Mouse (Mus musculus) CD8-positive naive resting alpha-beta T cell, adult 2 months (primary cell): ENCODE measurements around the gene Dab2ip.

ENCODE experiments used
- DNase-seq, 2 experiments: peaks; one replicate each; pipeline ENCODE4 v3.0.0; 2022; ENCODE audit warnings: low read depth in 2 of 2, low spot score in 2 of 2

The Dab2ip gene

DNA sequence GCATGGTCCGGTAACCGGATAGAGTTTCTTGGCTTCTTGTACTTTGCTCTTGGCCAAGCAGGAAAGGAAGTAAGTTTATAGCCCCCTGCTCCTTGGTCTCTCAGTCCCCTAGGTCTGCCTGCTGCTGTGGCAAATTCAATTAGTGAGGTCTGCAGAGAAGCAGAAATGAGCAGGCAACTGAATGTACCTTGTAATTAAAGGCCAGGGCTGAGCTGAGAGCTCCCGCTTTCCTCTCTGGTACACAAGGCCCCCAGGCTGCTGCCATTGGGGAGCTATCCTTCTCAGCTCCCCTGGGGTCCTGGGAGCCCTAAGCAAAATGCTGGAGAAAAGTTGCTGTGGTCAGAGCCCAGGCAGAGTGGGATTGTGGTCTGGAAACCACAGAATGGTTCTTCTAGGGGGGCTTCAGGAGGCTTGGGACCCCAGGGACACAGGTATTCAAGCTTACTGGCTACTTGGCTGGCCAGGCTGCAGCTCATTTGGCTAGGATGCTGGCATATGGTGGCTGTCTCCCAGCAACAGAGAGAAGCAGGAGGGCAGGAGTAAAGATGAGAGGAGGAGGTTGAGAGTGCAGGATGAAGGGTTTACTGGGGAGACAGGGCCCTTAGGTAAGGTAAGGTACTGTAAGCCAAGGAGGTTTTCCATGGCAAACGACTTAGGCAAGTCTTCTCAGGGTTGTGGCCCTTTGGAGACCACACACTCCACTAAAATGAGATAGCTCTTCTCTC is 922 bp downstream of the Dab2ip start:
- no peak for DNase-seq

- no peak for DNase-seq
These were observed 1.4 kb downstream of the Dab2ip start for GRCm38 (mm10) chr2:35559551-35559835.

- no peak for DNase-seq
These were observed 5.7 kb downstream of the Dab2ip start for GRCm38 (mm10) chr2:35563722-35564121.

- DNase-seq: no peak
These were observed 7.2 kb downstream of the Dab2ip start for GRCm38 (mm10) chr2:35565051-35565836.

DNA sequence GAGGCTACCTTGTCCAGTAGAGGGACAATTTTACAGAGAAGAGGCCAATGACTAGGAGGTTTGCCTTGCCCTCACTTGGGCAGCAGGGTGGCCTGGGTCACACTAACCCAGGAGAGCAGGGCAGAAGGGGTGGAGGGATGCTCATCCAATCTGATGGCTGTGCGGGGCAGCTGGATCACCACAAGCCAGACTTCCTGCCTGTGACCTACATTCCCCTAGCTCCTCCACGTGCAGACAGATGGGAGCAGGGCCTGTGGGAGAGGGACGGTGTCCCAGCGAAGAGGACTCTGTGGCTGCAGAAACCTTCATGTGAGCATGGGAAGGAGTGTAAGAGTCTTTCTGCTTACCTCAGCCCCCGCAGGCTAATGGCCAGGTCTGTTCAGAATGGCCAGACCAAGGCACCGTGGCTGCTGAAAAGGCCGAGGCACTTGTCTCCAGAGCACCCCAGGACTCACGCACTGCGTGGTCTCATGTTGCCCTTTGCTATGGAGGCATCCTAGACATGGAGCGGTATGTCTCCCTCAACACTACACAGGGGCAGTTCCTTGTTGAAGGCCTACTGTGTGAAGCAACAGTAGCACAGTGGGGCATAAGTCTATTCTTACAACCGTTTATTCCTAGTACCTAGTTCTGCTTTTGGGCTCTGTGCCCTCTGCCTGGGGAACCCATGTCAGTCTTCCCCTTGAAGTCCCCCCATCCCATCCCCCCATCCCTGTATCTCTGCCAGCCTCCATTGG is 9.1 kb downstream of the Dab2ip start:
- DNase-seq: no peak

DNA sequence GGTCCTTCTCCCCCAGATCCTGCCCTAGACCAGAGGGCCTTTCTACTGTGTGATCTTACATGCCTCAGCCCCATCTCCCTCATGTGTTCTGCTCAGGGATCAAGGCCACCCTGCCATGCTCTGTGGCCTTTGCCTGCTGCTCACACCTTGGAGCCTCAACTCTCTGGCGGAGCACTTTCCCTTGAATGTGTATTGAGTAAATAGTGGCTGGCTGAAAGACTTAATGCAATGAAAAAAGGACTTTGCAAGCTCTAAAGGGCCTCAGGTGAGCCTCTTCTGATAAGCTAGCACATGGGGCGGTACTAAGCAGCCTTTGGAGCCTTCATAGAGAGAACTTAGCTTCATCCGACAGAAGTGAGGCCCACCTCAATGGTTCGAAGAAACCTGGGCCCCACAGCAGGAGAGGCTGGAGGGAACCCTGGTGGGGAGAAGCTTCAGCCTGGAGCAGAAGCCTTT is 9.7 kb downstream of the Dab2ip start:
- DNase-seq: no peak

DNA sequence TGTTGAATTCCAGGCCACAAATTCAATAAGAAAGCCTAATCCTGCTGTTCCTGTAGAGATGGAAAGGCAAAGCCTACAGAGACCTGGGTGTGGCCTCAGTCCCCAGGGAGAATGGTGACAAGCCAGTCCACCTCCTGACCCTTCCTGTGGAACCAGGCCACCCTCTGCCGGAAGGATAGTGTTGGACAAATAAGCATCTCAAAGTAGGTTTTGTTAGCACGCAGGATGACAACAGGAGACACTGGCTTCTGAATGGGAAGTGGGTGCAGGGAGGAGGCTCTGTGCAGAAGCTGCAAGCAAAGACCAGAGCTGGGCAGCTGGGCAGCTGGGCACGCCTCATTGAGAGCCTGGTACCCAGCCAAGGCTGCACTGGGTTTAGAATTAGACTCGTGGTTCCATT is 12.7 kb downstream of the Dab2ip start:
- DNase-seq: no peak

DNA sequence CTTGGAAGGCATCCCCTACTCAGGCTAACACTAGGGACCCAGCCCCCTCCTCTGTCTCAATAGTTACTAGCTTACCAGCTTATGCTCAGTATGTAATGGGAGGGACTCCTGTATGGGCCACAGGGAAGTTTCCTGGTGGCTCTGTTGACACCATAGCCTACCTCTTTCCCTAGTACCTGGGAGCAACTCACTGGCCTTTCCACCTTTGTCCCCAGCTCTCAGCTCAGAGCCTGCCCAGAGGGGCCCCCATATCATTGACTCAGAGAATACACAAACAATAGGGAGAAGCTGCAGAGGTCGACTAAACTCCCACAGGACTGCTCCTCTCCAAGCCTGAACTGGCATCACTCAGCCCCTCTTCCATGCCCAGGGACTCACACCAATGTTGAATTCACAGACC is 16.6 kb downstream of the Dab2ip start:
- DNase-seq: no peak

DNA sequence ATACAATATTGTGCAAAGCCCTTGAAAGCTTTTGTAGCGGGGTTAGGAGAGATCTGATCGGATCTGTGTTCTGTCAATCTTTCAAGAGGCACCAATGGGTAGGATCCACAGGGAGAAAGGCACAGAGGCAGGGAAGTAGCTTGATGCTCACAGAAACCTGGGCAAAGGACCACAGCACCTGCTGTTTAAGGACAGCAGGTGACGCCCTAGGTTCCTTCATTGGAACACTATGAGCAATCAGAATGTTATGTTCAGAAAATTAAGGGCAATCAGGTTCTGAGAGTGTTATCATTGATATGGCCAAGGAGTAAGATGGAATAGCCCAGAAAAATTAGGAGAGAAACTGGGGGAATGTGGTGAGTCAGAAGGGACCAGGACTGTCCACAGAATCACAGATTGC is 18.6 kb downstream of the Dab2ip start:
- no peak for DNase-seq

GRCm38 (mm10) chr2:35580111-35580510 is 22.0 kb downstream of the Dab2ip start:
- DNase-seq: no peak

GRCm38 (mm10) chr2:35581501-35582340 is 23.7 kb downstream of the Dab2ip start:
- DNase-seq: no peak

- no peak for DNase-seq
These were observed 24.4 kb downstream of the Dab2ip start for GRCm38 (mm10) chr2:35582341-35582941.

GRCm38 (mm10) chr2:35583406-35583805 is 25.3 kb downstream of the Dab2ip start:
- no peak for DNase-seq

DNA sequence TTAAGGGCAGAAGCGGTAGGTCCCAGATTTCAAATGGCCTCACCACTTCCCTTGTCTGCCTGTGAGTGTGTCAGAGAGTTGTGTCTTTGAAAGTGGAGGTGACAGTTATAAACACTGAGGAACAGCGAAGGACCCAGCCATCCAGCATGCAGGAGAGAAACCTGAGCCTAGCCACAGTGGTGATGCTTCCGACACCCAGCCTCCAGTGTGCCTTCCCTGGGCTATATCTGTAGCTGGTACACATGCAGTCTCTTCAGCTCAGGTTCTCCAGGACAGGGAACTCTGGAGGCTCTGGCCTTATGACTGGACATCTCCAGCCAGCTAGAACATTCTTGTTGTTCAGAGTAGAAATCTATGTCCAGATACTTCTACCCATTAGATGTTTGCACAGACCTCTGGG is 25.9 kb downstream of the Dab2ip start:
- no peak for DNase-seq

DNA sequence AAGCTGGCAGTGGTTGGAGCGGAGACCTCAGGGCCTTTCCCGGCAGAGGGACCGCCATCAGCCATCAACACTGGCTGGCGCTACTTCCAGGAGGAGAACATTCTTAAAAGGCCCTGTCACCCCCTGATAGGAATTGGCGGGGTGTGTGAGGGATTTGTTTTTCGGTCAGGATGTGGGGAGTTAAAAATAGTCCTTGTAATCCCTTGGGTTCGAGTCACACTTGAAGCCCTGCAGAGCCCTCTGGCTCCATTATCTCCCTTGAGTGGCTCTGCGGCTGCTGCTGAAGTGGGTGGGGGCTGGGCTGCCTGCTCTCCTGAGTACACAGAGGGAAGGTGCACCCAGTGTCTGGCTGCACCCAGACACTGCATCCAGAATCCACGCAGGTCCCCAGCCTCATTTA is 30.3 kb downstream of the Dab2ip start:
- no peak for DNase-seq

- no peak for DNase-seq
These were observed 31.3 kb downstream of the Dab2ip start for GRCm38 (mm10) chr2:35589385-35589784.

GRCm38 (mm10) chr2:35589800-35590199 is 31.7 kb downstream of the Dab2ip start:
- no peak for DNase-seq

DNA sequence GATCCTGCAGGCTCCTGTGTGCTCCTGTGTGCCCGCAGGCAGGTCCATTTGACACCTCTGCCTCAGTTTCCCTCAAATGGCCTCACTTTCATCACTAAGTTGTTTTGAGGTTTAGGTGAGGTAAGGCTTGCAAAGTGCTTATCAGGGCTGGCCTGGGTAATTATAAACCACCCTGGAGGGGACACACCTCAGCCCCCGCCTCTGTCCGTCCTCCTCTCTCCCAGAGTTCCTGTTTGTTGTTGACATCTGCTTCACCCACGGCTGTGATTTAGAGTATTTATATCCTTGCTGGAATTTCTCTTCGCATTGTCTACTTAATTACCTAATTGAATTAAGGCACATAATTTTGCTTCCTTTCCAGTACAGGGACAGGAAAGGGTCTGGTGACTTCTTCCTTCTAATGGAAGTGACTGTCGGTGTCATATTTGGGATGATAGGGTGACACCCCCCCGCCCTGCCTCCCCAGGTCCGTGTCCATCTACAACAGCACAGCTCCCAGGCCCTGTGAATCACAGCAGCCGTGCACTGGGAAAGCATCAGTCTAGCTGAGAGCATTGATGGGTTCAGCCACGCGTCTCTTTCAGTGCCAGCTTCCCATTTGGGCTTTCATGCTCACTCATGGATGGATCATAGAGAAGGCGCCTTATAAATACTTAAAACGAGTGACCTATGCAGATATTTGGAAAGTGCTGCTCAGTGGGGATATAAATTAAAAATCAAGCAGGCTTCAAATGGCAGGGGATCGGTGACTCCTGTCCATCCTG is 34.1 kb downstream of the Dab2ip start:
- DNase-seq: no peak

GRCm38 (mm10) chr2:35592725-35593392 is 34.8 kb downstream of the Dab2ip start:
- no peak for DNase-seq

GRCm38 (mm10) chr2:35593889-35594288 is 35.8 kb downstream of the Dab2ip start:
- no peak for DNase-seq
